Mouse (Mus musculus): ENCODE measurements at regions not wholly inside any gene's neighbourhood (a gene's known extent, or its start where the extent isn't known, plus 50 kb on each side); places are given as distances from the start of the nearest gene placed in this dataset.
A peak's percentile ranks its signal among the peaks of the same experiment; 100 is the strongest.

- intact Hi-C loops (cut with DNase I) = no loop called here
- DNase-seq (ENCODE audit: low spot score) = no peak
These were observed 62.3 kb upstream of the Agr3 start for GRCm38 (mm10) chr12:35863141-35863540.

GRCm38 (mm10) chr12:35853159-35853558 lies 72.3 kb upstream of the Agr3 start:
- intact Hi-C loops (cut with DNase I) = no loop called here
- DNase-seq (ENCODE audit: low spot score) = peak; percentile 42

- peak; percentile 19 for DNase-seq (ENCODE audit: low spot score)
- intact Hi-C loops (cut with DNase I) = no loop called here
These were observed 78.4 kb upstream of the Agr3 start for GRCm38 (mm10) chr12:35846905-35847610.

- intact Hi-C loops (cut with DNase I) = no loop called here
- no peak for DNase-seq (ENCODE audit: low spot score)
These were observed 88.5 kb upstream of the Agr3 start for GRCm38 (mm10) chr12:35836946-35837345.

- DNase-seq (ENCODE audit: low spot score) = no peak
- intact Hi-C loops (cut with DNase I) = loop anchor here (5.0 kb wide), 1 partner anchor 611 kb away; no protein-coding TSS in a partner anchor
These were observed 92.1 kb upstream of the Agr3 start for GRCm38 (mm10) chr12:35833285-35833684.

- intact Hi-C loops (cut with DNase I) = loop anchor here (1.0 to 5.0 kb wide), 3 partner anchors 300 to 610 kb away; no protein-coding TSS in a partner anchor
- no peak for DNase-seq (ENCODE audit: low spot score)
These were observed 93.4 kb upstream of the Agr3 start for GRCm38 (mm10) chr12:35831922-35832512.

- intact Hi-C loops (cut with DNase I) = loop anchor here (1.0 to 5.0 kb wide), 3 partner anchors 299 to 609 kb away; no protein-coding TSS in a partner anchor
- DNase-seq (ENCODE audit: low spot score) = no peak
These were observed 94.2 kb upstream of the Agr3 start for GRCm38 (mm10) chr12:35831268-35831667.

- intact Hi-C loops (cut with DNase I) = loop anchor here (5.0 kb wide), 2 partner anchors 70 to 90 kb away; no protein-coding TSS in a partner anchor
- no peak for DNase-seq (ENCODE audit: low spot score)
These were observed 97.6 kb upstream of the Agr3 start for GRCm38 (mm10) chr12:35827797-35828196.

GRCm38 (mm10) chr12:35826990-35827389 lies 98.4 kb upstream of the Agr3 start:
- intact Hi-C loops (cut with DNase I) = loop anchor here (5.0 kb wide), 2 partner anchors 70 to 90 kb away; no protein-coding TSS in a partner anchor

GRCm38 (mm10) chr12:35824587-35824987 lies 100.8 kb upstream of the Agr3 start:
- no peak for DNase-seq (ENCODE audit: low spot score)
- intact Hi-C loops (cut with DNase I) = no loop called here

More at GRCm38 (mm10) chr12:35826990-35827389, 98.4 kb upstream of the Agr3 start:
- no peak for DNase-seq (ENCODE audit: low spot score)

GRCm38 (mm10) chr12:35799261-35799660 lies 126.2 kb upstream of the Agr3 start:
- intact Hi-C loops (cut with DNase I) = no loop called here
- no peak for DNase-seq (ENCODE audit: low spot score)

- intact Hi-C loops (cut with DNase I) = no loop called here
- no peak for DNase-seq (ENCODE audit: low spot score)
These were observed 150.0 kb upstream of the Agr3 start for GRCm38 (mm10) chr12:35775396-35775795.

GRCm38 (mm10) chr12:35770387-35771024 lies 154.9 kb upstream of the Agr3 start:
- DNase-seq (ENCODE audit: low spot score) = no peak
- intact Hi-C loops (cut with DNase I) = no loop called here

- no peak for DNase-seq (ENCODE audit: low spot score)
- intact Hi-C loops (cut with DNase I) = loop anchor here (5.0 kb wide), 1 partner anchor 68 kb away; no protein-coding TSS in a partner anchor
These were observed 166.5 kb upstream of the Agr3 start for GRCm38 (mm10) chr12:35758916-35759315.

GRCm38 (mm10) chr12:35755159-35755558 lies 170.3 kb upstream of the Agr3 start:
- no peak for DNase-seq (ENCODE audit: low spot score)
- intact Hi-C loops (cut with DNase I) = loop anchor here (5.0 kb wide), 1 partner anchor 72 kb away; no protein-coding TSS in a partner anchor

GRCm38 (mm10) chr12:35747997-35748396 lies 177.4 kb upstream of the Agr3 start:
- no peak for DNase-seq (ENCODE audit: low spot score)
- intact Hi-C loops (cut with DNase I) = loop anchor here (10.0 kb wide), 2 partner anchors 213 to 433 kb away; partner anchors contain the start of gene Ahr

GRCm38 (mm10) chr12:35746691-35747299 lies 178.6 kb upstream of the Agr3 start:
- no peak for DNase-seq (ENCODE audit: low spot score)
- intact Hi-C loops (cut with DNase I) = loop anchor here (10.0 kb wide), 2 partner anchors 212 to 432 kb away; partner anchors contain the start of gene Ahr

GRCm38 (mm10) chr12:35742729-35743128 lies 182.7 kb upstream of the Agr3 start:
- intact Hi-C loops (cut with DNase I) = loop anchor here (10.0 kb wide), 2 partner anchors 208 to 428 kb away; partner anchors contain the start of gene Ahr
- DNase-seq (ENCODE audit: low spot score) = no peak

GRCm38 (mm10) chr12:35736427-35736826 lies 189.0 kb upstream of the Agr3 start:
- no peak for DNase-seq (ENCODE audit: low spot score)
- intact Hi-C loops (cut with DNase I) = loop anchor here (5.0 kb wide), 1 partner anchor 91 kb away; no protein-coding TSS in a partner anchor

GRCm38 (mm10) chr12:35735002-35735401 lies 190.4 kb upstream of the Agr3 start:
- intact Hi-C loops (cut with DNase I) = loop anchor here (5.0 kb wide), 1 partner anchor 92 kb away; no protein-coding TSS in a partner anchor
- DNase-seq (ENCODE audit: low spot score) = no peak
